Mouse (Mus musculus): ENCODE data around the gene Vmn1r39.
"Not testable (repeated sequence)": the region's sequence is repeated elsewhere in the genome, so short reads cannot be mapped to it uniquely, and the experiment has no call there.

Vmn1r39 gene

GRCm38 (mm10) chr6:66810509-66810908 lies at the start of gene Vmn1r39:
TSS of gene Vmn1r39 (minus strand) at chr6:66810609.
- DNase-seq (ENCODE audit: low spot score): no peak

GRCm38 (mm10) chr6:66859391-66859790 lies 49.0 kb upstream of the Vmn1r39 start:
- DNase-seq (ENCODE audit: low spot score): no peak

- no peak for DNase-seq (ENCODE audit: low spot score)
Measured at GRCm38 (mm10) chr6:66858356-66858755, 47.9 kb upstream of the Vmn1r39 start.

- DNase-seq (ENCODE audit: low spot score): no peak
Measured at GRCm38 (mm10) chr6:66856236-66856635, 45.8 kb upstream of the Vmn1r39 start.

GRCm38 (mm10) chr6:66848936-66849335 lies 38.5 kb upstream of the Vmn1r39 start:
- no peak for DNase-seq (ENCODE audit: low spot score)

GRCm38 (mm10) chr6:66840631-66841030 lies 30.2 kb upstream of the Vmn1r39 start:
- DNase-seq (ENCODE audit: low spot score): not testable (repeated sequence)

- no peak for DNase-seq (ENCODE audit: low spot score)
Measured at GRCm38 (mm10) chr6:66836932-66837331, 26.5 kb upstream of the Vmn1r39 start.

- DNase-seq (ENCODE audit: low spot score): no peak
Measured at GRCm38 (mm10) chr6:66806311-66806710, 4.1 kb downstream of the Vmn1r39 start.

GRCm38 (mm10) chr6:66805713-66806112 lies 4.7 kb downstream of the Vmn1r39 start:
- no peak for DNase-seq (ENCODE audit: low spot score)

- not testable (repeated sequence) for DNase-seq (ENCODE audit: low spot score)
Measured at GRCm38 (mm10) chr6:66782527-66782926, 27.9 kb downstream of the Vmn1r39 start, which contains the start of gene Vmn1r38. TSS of gene Vmn1r38 (minus strand) at chr6:66782627.

All from T-cell, adult 2 months (primary cell).